Mouse (Mus musculus) retina, postnatal 1 day (tissue): Measurements from ENCODE around the gene Rabepk.
"Not testable (repeated sequence)": the region's sequence is repeated elsewhere in the genome, so short reads cannot be mapped to it uniquely, and the experiment has no call there.

Experiments
- DNase-seq: peaks from one replicate; pipeline ENCODE4 v3.0.0-alpha.2; 2012

Gene Rabepk

GRCm38 (mm10) chr2:34761272-34761671 is 38.4 kb downstream of the Rabepk start:
- DNase-seq, result not testable (repeated sequence)

GRCm38 (mm10) chr2:34757341-34757740 is 42.4 kb downstream of the Rabepk start:
- DNase-seq, result no peak

GRCm38 (mm10) chr2:34754551-34755358 is 45.0 kb downstream of the Rabepk start, which contains the start of gene Gapvd1:
Gene Gapvd1 (minus strand): TSS chr2:34755232.
- DNase-seq, result peak; percentile 41

- DNase-seq, result peak; percentile 93
These were observed 45.7 kb downstream of the Rabepk start for GRCm38 (mm10) chr2:34753811-34754550.

GRCm38 (mm10) chr2:34750245-34750644 is 49.5 kb downstream of the Rabepk start:
- no peak for DNase-seq

- DNase-seq, result no peak
These were observed 51.2 kb downstream of the Rabepk start for GRCm38 (mm10) chr2:34748479-34748878.

GRCm38 (mm10) chr2:34745673-34746072 is 54.0 kb downstream of the Rabepk start:
- DNase-seq, result no peak

- DNase-seq, result no peak
These were observed 55.2 kb downstream of the Rabepk start for GRCm38 (mm10) chr2:34744476-34744875.

GRCm38 (mm10) chr2:34742675-34743074 is 57.0 kb downstream of the Rabepk start:
- DNase-seq, result no peak

GRCm38 (mm10) chr2:34741390-34742159 is 58.1 kb downstream of the Rabepk start:
- no peak for DNase-seq

GRCm38 (mm10) chr2:34739684-34740391 is 59.9 kb downstream of the Rabepk start:
- DNase-seq, result no peak

- no peak for DNase-seq
These were observed 61.8 kb downstream of the Rabepk start for GRCm38 (mm10) chr2:34737911-34738310.

- no peak for DNase-seq
These were observed 63.1 kb downstream of the Rabepk start for GRCm38 (mm10) chr2:34736626-34737025.
